Mouse (Mus musculus) heart, adult 2 months (tissue): Measurements from ENCODE around the gene Vmn1r85. TPM values are rescaled to one million over a fixed set of nuclear protein-coding genes. Genes with fewer than 3 reads are reported as not detected.
"Not testable (repeated sequence)": the region's sequence is repeated elsewhere in the genome, so short reads cannot be mapped to it uniquely, and the experiment has no call there.

Experiments used
- DNase-seq, 2 experiments: peaks; one replicate each; pipeline ENCODE4 v3.0.0; 2021
- H3K27ac ChIP-seq: fragments of 200-600 bp; 2 replicates; pipeline ENCODE4 v1.8.1; 2022
- H3K27me3 ChIP-seq: fragments of 200-500 bp; 2 replicates; pipeline ENCODE4 v1.6.1; 2012; ENCODE audit warnings: mild to moderate bottlenecking, low read length, inconsistent platforms, mixed read lengths; ENCODE audit not compliant: control insufficient read depth, insufficient read depth
- H3K36me3 ChIP-seq: fragments of 200-500 bp; 2 replicates; pipeline ENCODE4 v1.6.1; 2012; ENCODE audit warnings: low read length, inconsistent platforms; ENCODE audit not compliant: control insufficient read depth, insufficient read depth
- H3K4me1 ChIP-seq: fragments of 200-500 bp; 2 replicates; pipeline ENCODE4 v1.6.1; 2011; ENCODE audit warnings: low read length; ENCODE audit not compliant: control insufficient read depth, insufficient read depth
- H3K4me3 ChIP-seq: fragments of 200-600 bp; 2 replicates; pipeline ENCODE4 v1.8.1; 2022
- H3K79me2 ChIP-seq: fragments of 200-500 bp; replicated peaks from 2 replicates; pipeline ENCODE4 v1.6.1; 2012; ENCODE audit warnings: mild to moderate bottlenecking, inconsistent platforms, low read length, moderate library complexity, mixed read lengths; ENCODE audit not compliant: control insufficient read depth, insufficient read depth
- H3K9ac ChIP-seq: fragments of 200-500 bp; 2 replicates; pipeline ENCODE4 v1.6.1; 2012; ENCODE audit warnings: low read depth, mild to moderate bottlenecking, control low read depth, inconsistent platforms, low read length, mixed read lengths
- CTCF ChIP-seq: fragments of 200-600 bp; IDR thresholded peaks from 2 replicates; pipeline ENCODE4 v1.8.1; 2022; ENCODE audit warnings: antibody characterized with exemption, mild to moderate bottlenecking, moderate library complexity
- EP300 ChIP-seq: fragments of 200-500 bp; IDR thresholded peaks from 2 replicates; pipeline ENCODE4 v1.6.1; 2011; ENCODE audit warnings: low read depth, low read length, control low read depth; ENCODE audit not compliant: insufficient read depth
- POLR2A ChIP-seq: fragments of 200-500 bp; IDR thresholded peaks from 2 replicates; pipeline ENCODE4 v1.6.1; 2011; ENCODE audit warnings: mild to moderate bottlenecking, low read depth, low read length, control low read depth; ENCODE audit not compliant: insufficient read depth
- WGBS: fragments of 180-500 bp; shearing (Covaris S2); methylation state at CpG from one replicate; pipeline ENCODE4 v1.1.7; 2018; 5-methylcytosine and 5-hydroxymethylcytosine counted together
- intact Hi-C: fragments of 180-260 bp; cut with DNase I; formaldehyde crosslinking; loops from one replicate; pipeline ENCODE4 v1.15.1; 2025
- long read RNA-seq: library from polyadenylated mRNA; stranded (forward); transcript quantifications from one replicate; pipeline ENCODE4 v2.0.0, GENCODE M21; 2021
- polyA plus RNA-seq: library from polyadenylated mRNA; depleted of rRNA; stranded (reverse); fragments of >200 nt; gene quantifications from 2 replicates; pipeline ENCODE4 v1.2.3, GENCODE M21; 2012; rRNA removed
- total RNA-seq, 2 experiments: library from RNA; stranded (reverse); gene quantifications; 2 replicates each; pipeline ENCODE4 v1.2.3; 2021

Vmn1r85 gene
- not detected for total RNA-seq
- polyA plus RNA-seq: not detected in 2 replicates
- long read RNA-seq: 0 reads

DNA sequence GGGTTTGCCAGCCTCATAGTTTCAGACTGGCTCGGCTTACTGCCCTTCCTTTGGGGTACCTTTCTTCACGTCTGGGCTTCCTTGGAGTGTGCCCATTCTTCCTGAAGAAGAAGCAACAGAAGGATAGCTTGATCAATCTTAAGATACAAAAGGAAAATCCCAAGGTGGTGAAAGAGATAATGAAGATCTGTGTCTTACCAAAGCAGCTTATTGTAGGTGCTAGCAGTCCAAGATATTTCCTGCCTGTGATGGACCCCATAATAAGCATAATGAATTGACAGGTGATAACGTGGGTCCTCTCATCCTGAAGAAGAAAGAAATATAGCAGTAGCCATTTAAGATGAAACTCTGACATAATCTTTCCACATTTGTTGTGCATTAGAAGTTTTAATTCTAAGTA, at the start of gene Vmn1r85:
Gene Vmn1r85, minus strand, starts transcription at position 101 of the 400 bp plus-strand sequence.
- no peak for DNase-seq
- Histone ChIP-seq H3K36me3 (no peaks in the 10 kb centered on the region), H3K4me1 (no peaks in the 10 kb centered on the region), H3K27ac (no peak within 1 kb of the TSS), H3K79me2 (no peaks in the 10 kb centered on the region), H3K9ac (no peak within 1 kb of the TSS), H3K27me3 (no peaks in the 10 kb centered on the region), H3K4me3 (no peak within 1 kb of the TSS)
- 41% methylated on average over 3 of the region's 3 CpGs for WGBS
- intact Hi-C loops: no loop called here
- TF ChIP-seq POLR2A (no peak), EP300 (no peak), CTCF (no peak)

GRCm38 (mm10) chr7:13140057-13140456, 45.1 kb upstream of the Vmn1r85 start, which contains the start of gene Vmn1r87:
TSS of gene Vmn1r87 (minus strand) at chr7:13140157.
- Histone ChIP-seq H3K27ac (no peak within 1 kb of the TSS), H3K4me3 (no peak within 1 kb of the TSS), H3K36me3 (no peaks in the 10 kb centered on the region), H3K79me2 (no peaks in the 10 kb centered on the region), H3K9ac (no peak within 1 kb of the TSS), H3K27me3 (no peaks in the 10 kb centered on the region), H3K4me1 (no peaks in the 10 kb centered on the region)
- no peak for DNase-seq
- TF ChIP-seq EP300 (no peak), POLR2A (no peak), CTCF (no peak)
- WGBS: 68% methylated on average over 1 of the region's 1 CpGs
- intact Hi-C loops: no loop called here

- Histone ChIP-seq H3K27ac (no peak overlapping the region), H3K4me1 (no peaks in the 10 kb centered on the region), H3K36me3 (no peaks in the 10 kb centered on the region), H3K79me2 (no peaks in the 10 kb centered on the region), H3K4me3 (no peak overlapping the region), H3K9ac (no peak overlapping the region), H3K27me3 (no peaks in the 10 kb centered on the region)
- DNase-seq: no peak
- intact Hi-C loops: no loop called here
- TF ChIP-seq EP300: no peak
- no peak for TF ChIP-seq POLR2A
- TF ChIP-seq CTCF: no peak
These were observed 42.4 kb upstream of the Vmn1r85 start for GRCm38 (mm10) chr7:13137340-13137739.

- 71% methylated on average over 2 of the region's 2 CpGs for WGBS
- no peak overlapping the region for H3K4me3 ChIP-seq
- intact Hi-C loops: no loop called here
- H3K79me2 ChIP-seq: no peaks in the 10 kb centered on the region
- TF ChIP-seq POLR2A (no peak), CTCF (no peak)
- no peak for DNase-seq
- no peaks in the 10 kb centered on the region for H3K36me3 ChIP-seq
- H3K9ac ChIP-seq: no peak overlapping the region
- no peaks in the 10 kb centered on the region for H3K4me1 ChIP-seq
- H3K27me3 ChIP-seq: no peaks in the 10 kb centered on the region
- no peak overlapping the region for H3K27ac ChIP-seq
These were observed 36.9 kb upstream of the Vmn1r85 start for GRCm38 (mm10) chr7:13131856-13132255.

- H3K27me3 ChIP-seq, H3K4me1 ChIP-seq, intact Hi-C loops, H3K4me3 ChIP-seq, H3K79me2 ChIP-seq, H3K27ac ChIP-seq, H3K9ac ChIP-seq, H3K36me3 ChIP-seq: not testable (repeated sequence)
- WGBS: under 1% methylated on average over 16 of the region's 34 CpGs
- DNase-seq: peak; percentile 18 to 29
These were observed 28.7 kb upstream of the Vmn1r85 start for GRCm38 (mm10) chr7:13123554-13124153.

DNA sequence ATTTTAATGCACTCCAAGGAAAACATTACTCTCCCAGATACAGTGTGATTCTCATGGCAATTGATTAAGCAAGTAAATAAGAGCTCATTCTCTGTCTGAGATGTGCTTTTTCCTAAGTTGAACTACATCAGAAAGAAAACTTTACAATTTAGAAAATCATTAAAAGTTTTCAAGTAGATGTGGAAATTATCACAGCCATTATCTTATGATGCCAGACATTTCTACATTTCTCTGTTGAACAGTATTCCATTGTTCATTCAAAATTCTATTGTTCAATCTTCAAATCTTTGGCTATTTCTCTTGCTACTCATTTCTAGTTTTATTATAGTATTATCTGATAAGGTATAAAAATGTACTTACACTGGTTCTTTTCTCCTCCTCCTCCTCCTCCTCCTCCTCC, 24.8 kb upstream of the Vmn1r85 start, which contains the start of gene Vmn1r86:
Gene Vmn1r86, minus strand, starts transcription at position 101 of the 400 bp plus-strand sequence.
- no peaks in the 10 kb centered on the region for H3K27me3 ChIP-seq
- TF ChIP-seq POLR2A (no peak), CTCF (no peak), EP300 (no peak)
- DNase-seq: no peak
- no peak within 1 kb of the TSS for H3K4me3 ChIP-seq
- intact Hi-C loops: no loop called here
- no peaks in the 10 kb centered on the region for H3K79me2 ChIP-seq
- H3K9ac ChIP-seq: no peak within 1 kb of the TSS
- no peaks in the 10 kb centered on the region for H3K4me1 ChIP-seq
- no peaks in the 10 kb centered on the region for H3K36me3 ChIP-seq
- H3K27ac ChIP-seq: no peak within 1 kb of the TSS
